Mouse (Mus musculus) intestine, embryonic 14.5 days (tissue): Measurements from ENCODE around the gene Igdcc4. TPM values are rescaled to one million over a fixed set of nuclear protein-coding genes. Genes with fewer than 3 reads are reported as not detected.

ENCODE experiments used
- ATAC-seq: fragments of 200-750 bp; cut with Nextera tagmentation; replicated peaks from 2 replicates; pipeline ENCODE4 v1.8.0; 2017; ENCODE audit warnings: low read depth, moderate number of reproducible peaks, moderate TSS enrichment, moderate library complexity; ENCODE audit not compliant: low FRiP score, low TSS enrichment
- DNase-seq: peaks from one replicate; pipeline ENCODE4 v3.0.0-alpha.2; 2018; ENCODE audit warnings: low spot score
- H3K27ac ChIP-seq: fragments of 300-500 bp; sonication (generic); 2 replicates; pipeline ENCODE4 v1.5.1; 2014; ENCODE audit warnings: low read depth, mild to moderate bottlenecking, control low read depth
- H3K27me3 ChIP-seq: fragments of 300-500 bp; sonication (generic); replicated peaks from 2 replicates; pipeline ENCODE4 v1.6.1; 2014; ENCODE audit warnings: low read length, control low read depth; ENCODE audit not compliant: control insufficient read depth, insufficient read depth
- H3K36me3 ChIP-seq: fragments of 300-500 bp; sonication (generic); 2 replicates; pipeline ENCODE4 v1.6.1; 2014; ENCODE audit warnings: low read length, control low read depth; ENCODE audit not compliant: control insufficient read depth, insufficient read depth
- H3K4me1 ChIP-seq: fragments of 300-500 bp; sonication (generic); replicated peaks from 2 replicates; pipeline ENCODE4 v1.6.1; 2014; ENCODE audit warnings: low read length, control low read depth, mixed read lengths; ENCODE audit not compliant: control insufficient read depth, insufficient read depth
- H3K4me2 ChIP-seq: fragments of 300-500 bp; sonication (generic); 2 replicates; pipeline ENCODE4 v1.6.1; 2014; ENCODE audit warnings: low read length
- H3K4me3 ChIP-seq: fragments of 300-500 bp; sonication (generic); 2 replicates; pipeline ENCODE4 v1.5.1; 2014; ENCODE audit warnings: low read depth, low read length, control low read depth, mixed read lengths
- H3K9ac ChIP-seq: fragments of 300-500 bp; sonication (generic); 2 replicates; pipeline ENCODE4 v1.6.1; 2014; ENCODE audit warnings: mild to moderate bottlenecking, low read length
- H3K9me3 ChIP-seq: fragments of 300-500 bp; sonication (generic); 2 replicates; pipeline ENCODE4 v1.6.1; 2016; ENCODE audit warnings: low read length, control low read depth; ENCODE audit not compliant: control insufficient read depth
- WGBS: fragments of 180-500 bp; shearing (Covaris S2); extraction: QIAGEN DNeasy Blood & Tissue Kit; methylation state at CpG from one replicate; pipeline ENCODE4 v1.1.7; 2014; 5-methylcytosine and 5-hydroxymethylcytosine counted together
- polyA plus RNA-seq: library from polyadenylated mRNA; unstranded; fragments of >200 nt; fragmentation: Nextera tagmentation; extraction: Ambion mirVana; gene quantifications from 2 replicates; pipeline ENCODE4 v1.2.1, GENCODE M21; 2014

Igdcc4 gene
- polyA plus RNA-seq, 1 experiment from 2014 or later: 39.6 TPM

DNA sequence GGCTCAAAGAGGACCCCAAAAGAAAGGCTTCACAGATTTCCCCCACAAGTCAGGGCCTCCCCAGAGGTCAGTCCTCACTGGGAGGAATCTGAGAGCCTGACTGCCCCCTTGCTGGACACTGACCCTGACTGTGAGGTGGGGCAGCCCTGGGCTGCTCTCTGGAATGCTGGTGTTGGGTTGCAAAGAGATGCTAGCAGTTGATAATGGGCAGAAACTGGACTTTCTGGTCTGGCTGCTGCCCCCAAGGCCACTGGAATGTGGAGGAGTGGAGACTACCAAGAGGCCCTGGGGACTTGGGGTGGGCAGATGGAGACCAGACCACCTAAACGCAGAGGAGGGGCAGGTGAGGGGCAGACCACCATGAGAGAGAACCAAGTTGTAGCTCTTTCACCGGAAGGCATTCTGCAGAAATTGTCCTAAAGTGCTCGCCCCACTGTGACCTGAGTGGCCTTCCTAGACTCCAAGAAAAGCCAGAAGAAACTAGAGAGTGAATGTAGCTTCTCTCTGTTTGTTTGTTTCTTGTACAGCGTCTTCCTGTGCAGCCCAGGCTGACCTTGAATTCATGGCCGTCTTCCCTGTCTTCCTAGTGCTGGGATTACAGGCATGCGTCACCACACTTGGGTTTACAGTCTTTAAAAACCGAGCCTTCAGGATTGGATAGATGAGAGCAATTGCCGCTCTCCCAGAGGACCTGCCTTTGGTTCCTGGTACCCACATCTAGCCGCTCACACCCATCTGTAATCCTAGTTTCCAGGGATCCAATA, 53.6 kb downstream of the Igdcc4 start:
- no peak overlapping the region for H3K4me3 ChIP-seq
- H3K27me3 ChIP-seq: no peaks in the 10 kb centered on the region
- no peaks in the 10 kb centered on the region for H3K9me3 ChIP-seq
- H3K36me3 ChIP-seq: no peaks in the 10 kb centered on the region
- no peak overlapping the region for H3K27ac ChIP-seq
- peaks cover 22% of the 10 kb centered on the region for H3K4me1 ChIP-seq
- H3K4me2 ChIP-seq: no peak overlapping the region
- WGBS: 47% methylated on average over 9 of the region's 9 CpGs
- ATAC-seq (no peak), DNase-seq (no peak)
- no peak overlapping the region for H3K9ac ChIP-seq

DNA sequence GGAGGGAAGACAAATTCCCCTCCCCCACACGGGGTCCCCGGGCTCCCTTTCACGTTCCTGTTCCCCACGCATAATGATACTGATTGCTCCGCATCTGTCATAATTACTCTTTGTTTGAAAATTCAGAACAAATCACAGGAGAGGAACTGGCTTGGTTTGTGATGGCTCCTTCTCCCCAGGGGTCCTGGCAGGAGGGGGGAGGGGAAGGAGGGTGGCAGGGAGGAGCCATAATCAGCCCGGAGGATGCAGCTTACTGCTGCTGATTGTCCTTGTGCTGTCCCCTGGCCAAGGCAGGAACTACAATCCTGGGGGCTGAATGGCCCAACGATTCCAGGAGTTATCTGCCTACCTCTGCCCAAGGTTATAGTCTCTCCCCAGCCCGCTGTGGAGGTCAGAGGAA, 55.3 kb downstream of the Igdcc4 start:
- H3K4me1 ChIP-seq: peaks cover 22% of the 10 kb centered on the region
- no peak for ATAC-seq
- DNase-seq: no peak

DNA sequence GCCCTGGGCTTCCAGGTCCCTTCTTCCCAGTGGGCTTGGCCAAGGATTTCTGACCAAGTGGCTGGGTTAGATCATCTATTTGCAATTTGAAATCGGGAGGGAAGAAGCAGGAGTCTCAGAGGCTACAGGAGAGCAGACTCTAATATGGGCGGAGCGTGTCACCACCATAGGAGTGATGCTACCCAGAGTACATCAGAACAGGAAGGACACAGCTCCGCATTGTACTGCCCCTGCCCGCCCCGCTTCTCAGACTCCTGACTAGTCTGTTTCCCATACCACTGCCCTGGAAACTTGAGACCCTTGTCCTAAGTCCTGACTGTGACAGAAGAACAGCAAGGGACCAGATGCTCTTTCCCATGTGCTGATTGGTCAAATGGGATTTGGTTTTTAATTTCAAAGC, 56.3 kb downstream of the Igdcc4 start:
- Histone ChIP-seq H3K9me3 (no peaks in the 10 kb centered on the region), H3K4me2 (no peak overlapping the region), H3K4me3 (no peak overlapping the region), H3K9ac (no peak overlapping the region), H3K27ac (no peak overlapping the region), H3K27me3 (peaks cover 17% of the 10 kb centered on the region), H3K4me1 (peaks cover 27% of the 10 kb centered on the region), H3K36me3 (no peaks in the 10 kb centered on the region)
- no peak for DNase-seq
- 0 out of 2 replicates have a peak, but pooled peaks have one; percentile 30 for ATAC-seq
- 34% methylated on average over 6 of the region's 6 CpGs for WGBS

More for the DNA sequence above, 55.3 kb downstream of the Igdcc4 start:
- H3K36me3 ChIP-seq: no peaks in the 10 kb centered on the region
- no peak overlapping the region for H3K27ac ChIP-seq
- H3K4me3 ChIP-seq: no peak overlapping the region
- H3K27me3 ChIP-seq: peaks cover 7% of the 10 kb centered on the region
- H3K9me3 ChIP-seq: no peaks in the 10 kb centered on the region
- 8% methylated on average over 8 of the region's 8 CpGs for WGBS
- H3K9ac ChIP-seq: no peak overlapping the region
- H3K4me2 ChIP-seq: no peak overlapping the region

DNA sequence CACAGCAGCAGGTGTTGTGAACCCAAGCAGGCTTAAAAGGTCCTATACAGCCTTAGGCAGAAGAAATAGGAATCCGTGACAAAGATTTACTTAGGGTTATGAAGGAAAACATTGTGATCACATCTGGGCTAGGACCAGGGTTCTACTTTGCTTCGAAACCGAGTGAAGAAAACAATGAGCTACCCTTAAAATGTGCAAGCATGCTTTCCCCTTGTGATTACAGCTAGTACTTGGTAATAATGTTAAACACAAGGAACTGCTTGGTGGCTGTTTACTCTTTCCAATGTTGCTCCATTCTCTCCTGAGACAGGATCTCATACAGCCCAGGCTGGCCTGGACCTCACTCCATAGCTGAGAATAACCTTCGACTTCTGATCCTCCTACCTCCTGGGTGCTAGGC, 59.9 kb downstream of the Igdcc4 start:
- Histone ChIP-seq H3K27me3 (peaks cover 29% of the 10 kb centered on the region), H3K9ac (no peak overlapping the region)
- 62% methylated on average over 4 of the region's 4 CpGs for WGBS

DNA sequence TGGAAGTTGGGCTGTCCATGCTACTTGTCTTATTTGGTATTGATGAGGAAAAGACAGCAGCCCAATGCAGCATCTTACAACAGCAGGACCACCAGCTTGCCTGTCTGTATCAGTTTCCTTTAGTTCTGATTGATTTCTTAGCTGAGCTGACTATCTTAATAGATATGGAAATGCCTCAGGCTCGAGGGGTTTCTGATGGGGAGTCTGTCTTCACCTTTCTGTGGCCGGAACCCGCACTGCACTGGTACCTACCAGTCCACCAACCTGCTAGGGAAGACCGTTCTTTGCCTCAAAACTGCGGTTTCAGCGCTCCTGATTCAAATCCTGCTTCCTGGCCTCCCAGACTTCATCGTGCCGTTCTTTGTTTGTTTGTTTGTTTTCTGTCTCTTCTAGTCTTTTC, 60.6 kb downstream of the Igdcc4 start:
- Histone ChIP-seq H3K4me3 (no peak overlapping the region), H3K4me2 (no peak overlapping the region)
- WGBS: 45% methylated on average over 8 of the region's 8 CpGs

More for the DNA sequence above, 59.9 kb downstream of the Igdcc4 start:
- DNase-seq: no peak
- peaks cover 9% of the 10 kb centered on the region for H3K4me1 ChIP-seq
- ATAC-seq: no peak
- H3K36me3 ChIP-seq: no peaks in the 10 kb centered on the region
- no peak overlapping the region for H3K27ac ChIP-seq
- H3K4me2 ChIP-seq: no peak overlapping the region
- H3K9me3 ChIP-seq: 0 out of 2 replicates have a peak, but pooled peaks cover 3% of the 10 kb centered on the region
- H3K4me3 ChIP-seq: no peak overlapping the region

DNA sequence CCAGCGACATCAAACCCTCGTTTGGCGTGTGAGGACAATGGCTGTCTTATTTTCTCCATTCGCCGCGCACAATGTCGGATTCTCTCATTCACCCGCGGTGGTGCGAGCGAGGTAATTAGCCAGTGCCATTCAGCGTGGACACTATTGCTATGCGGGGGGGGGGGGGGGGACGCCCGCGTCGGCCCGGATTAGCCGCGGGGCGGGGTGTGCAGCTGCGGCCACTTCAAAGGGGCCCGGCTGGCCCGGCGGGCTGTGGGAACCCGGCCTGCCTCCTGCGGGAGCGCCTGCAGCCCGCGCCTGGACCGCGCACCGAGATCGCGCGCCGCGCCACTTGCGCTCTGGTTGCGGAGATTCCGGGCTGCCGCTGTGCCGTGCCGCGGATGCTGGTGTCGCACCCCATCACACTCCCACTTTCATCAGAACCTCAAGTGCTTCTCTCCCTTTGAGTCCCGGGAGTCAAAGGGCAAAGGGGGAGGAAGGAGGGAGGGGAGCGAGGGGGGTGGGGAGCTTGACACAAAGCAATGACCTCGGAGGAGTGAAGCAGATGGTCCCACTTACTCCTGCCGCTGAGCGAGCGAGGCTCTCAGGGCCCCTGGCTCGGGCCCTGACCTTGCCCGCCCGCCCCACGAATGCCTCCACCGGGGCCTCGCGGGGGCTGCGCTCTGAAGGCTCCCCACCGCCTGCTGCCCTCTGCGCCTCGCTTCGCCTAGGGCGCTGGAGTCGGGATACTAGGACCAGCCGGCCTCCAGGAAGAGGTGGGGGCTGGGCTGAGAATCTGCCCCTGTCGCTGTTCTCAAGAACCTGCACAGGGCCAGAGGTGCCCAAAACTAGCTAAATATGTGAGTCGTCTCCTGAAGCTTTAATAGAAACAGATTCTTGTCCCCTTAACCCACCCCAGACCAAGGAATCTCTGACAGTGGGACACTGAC, 61.7 kb downstream of the Igdcc4 start:
- peak; percentile 73 for DNase-seq
- WGBS: 1% methylated on average over 69 of the region's 69 CpGs
- ATAC-seq: peak; percentile 56; the same call in 1 of the 2 replicates

More for the DNA sequence above, 60.6 kb downstream of the Igdcc4 start:
- H3K27ac ChIP-seq: no peak overlapping the region
- DNase-seq: no peak
- H3K36me3 ChIP-seq: no peaks in the 10 kb centered on the region
- H3K27me3 ChIP-seq: peaks cover 29% of the 10 kb centered on the region
- 0 out of 2 replicates have a peak, but pooled peaks cover 3% of the 10 kb centered on the region for H3K9me3 ChIP-seq
- ATAC-seq: no peak
- H3K9ac ChIP-seq: no peak overlapping the region
- H3K4me1 ChIP-seq: peaks cover 6% of the 10 kb centered on the region

DNA sequence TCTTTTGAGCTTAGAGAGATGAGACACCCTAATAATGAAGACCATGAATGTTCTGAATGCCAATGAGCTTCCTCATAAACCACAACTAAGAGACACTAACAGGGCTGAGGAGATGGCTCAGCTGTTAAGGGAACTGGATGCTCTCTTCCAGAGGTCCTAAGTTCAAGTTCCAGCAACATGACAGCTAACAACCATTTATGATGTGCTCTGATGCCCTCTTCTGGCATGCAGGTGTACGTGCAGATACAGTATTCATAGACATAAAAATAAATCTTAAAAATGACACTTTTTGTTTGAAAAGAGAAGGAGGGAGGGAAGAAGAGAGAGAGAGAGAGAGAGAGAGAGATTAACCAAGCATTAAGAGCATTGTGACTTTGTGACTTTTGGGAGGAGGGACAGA, 63.6 kb downstream of the Igdcc4 start:
- WGBS: 24% methylated on average over 1 of the region's 1 CpGs

More for the DNA sequence above, 61.7 kb downstream of the Igdcc4 start:
- 0 out of 2 replicates have a peak, but pooled peaks cover 3% of the 10 kb centered on the region for H3K9me3 ChIP-seq
- peak overlapping the region; percentile 90 for H3K4me2 ChIP-seq
- H3K4me1 ChIP-seq: peaks cover 6% of the 10 kb centered on the region
- peak overlapping the region; percentile 38 for H3K4me3 ChIP-seq
- H3K9ac ChIP-seq: 0 out of 2 replicates have a peak overlapping the region, but pooled peaks have one; percentile 2
- no peaks in the 10 kb centered on the region for H3K36me3 ChIP-seq
- peaks cover 29% of the 10 kb centered on the region for H3K27me3 ChIP-seq
- H3K27ac ChIP-seq: no peak overlapping the region

DNA sequence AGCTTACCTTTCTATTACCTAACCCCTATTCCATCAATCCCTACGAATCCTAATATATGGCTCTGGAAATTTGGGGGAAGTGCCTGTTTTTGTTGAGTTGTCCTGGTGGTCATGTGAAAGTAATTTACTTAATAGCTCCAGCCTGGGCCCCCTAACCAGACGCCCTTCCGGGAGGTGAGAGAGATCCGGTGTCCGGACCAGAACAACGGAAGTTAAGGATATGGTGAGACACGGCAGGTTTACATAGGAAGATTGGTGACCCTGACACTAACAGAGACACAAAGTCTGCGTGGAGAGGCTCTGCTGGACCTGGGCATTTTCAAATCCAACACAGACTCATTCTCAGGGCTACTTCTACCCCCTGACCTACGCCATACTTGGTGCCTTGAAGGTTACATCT, 65.1 kb downstream of the Igdcc4 start:
- Histone ChIP-seq H3K27ac (no peak overlapping the region), H3K36me3 (no peaks in the 10 kb centered on the region), H3K4me3 (no peak overlapping the region), H3K4me2 (no peak overlapping the region), H3K9ac (no peak overlapping the region), H3K27me3 (peaks cover 24% of the 10 kb centered on the region), H3K9me3 (0 out of 2 replicates have a peak, but pooled peaks cover 3% of the 10 kb centered on the region), H3K4me1 (peaks cover 16% of the 10 kb centered on the region)
- WGBS: 23% methylated on average over 9 of the region's 9 CpGs
- ATAC-seq (no peak), DNase-seq (no peak)

More for the DNA sequence above, 63.6 kb downstream of the Igdcc4 start:
- Histone ChIP-seq H3K9me3 (0 out of 2 replicates have a peak, but pooled peaks cover 3% of the 10 kb centered on the region), H3K4me2 (no peak overlapping the region), H3K4me3 (no peak overlapping the region), H3K27ac (no peak overlapping the region), H3K4me1 (peaks cover 16% of the 10 kb centered on the region), H3K9ac (no peak overlapping the region), H3K27me3 (peaks cover 29% of the 10 kb centered on the region), H3K36me3 (no peaks in the 10 kb centered on the region)
- no peak for ATAC-seq
- no peak for DNase-seq
